Mouse (Mus musculus): ENCODE measurements around the gene Lrmda. TPM values are rescaled to one million over a fixed set of nuclear protein-coding genes. Genes with fewer than 3 reads are reported as not detected.

Lrmda gene
- polyA plus RNA-seq (2016; fragmentation: Nextera tagmentation; extraction: Ambion mirVana) = 0.47 and 0.55 TPM in 2 replicates

DNA sequence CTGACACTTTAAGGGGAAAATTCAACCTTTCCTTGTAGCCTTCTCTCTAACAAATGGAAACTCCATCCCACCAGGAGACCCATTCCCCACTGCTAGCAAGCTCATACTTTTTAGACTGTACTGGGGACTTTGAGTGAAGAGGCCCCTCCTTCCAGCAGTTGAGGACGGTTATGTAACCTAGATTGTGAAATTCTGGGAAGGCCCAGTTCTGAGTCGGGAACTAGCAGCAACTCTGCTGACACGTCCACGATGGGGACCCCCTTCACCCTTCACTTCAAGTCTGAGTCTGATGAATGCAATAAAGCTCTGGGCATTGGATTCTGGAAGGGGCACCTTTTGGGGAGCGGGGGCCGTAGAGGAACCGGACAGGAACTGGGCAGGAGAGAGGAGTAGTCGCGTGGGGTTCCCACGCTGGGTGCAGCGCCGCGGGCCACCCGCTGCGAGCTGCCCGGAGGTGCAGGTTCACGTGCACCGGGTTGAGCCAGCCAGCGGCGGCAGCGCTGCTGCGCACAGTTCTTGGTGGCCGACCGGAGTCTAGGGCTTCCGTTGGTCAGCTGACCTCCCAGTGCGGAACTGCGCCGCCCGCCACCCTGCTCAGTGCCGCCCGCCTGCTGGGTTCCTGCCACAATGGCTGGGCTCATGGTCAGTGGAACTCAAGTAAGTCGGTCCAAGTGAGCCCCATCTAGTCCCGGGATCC lies at the start of gene Lrmda:
Gene Lrmda, plus strand, starts transcription at position 461 of the 697 bp plus-strand sequence.
- DNase-seq (ENCODE audit: low spot score) = peak; percentile 58
- Histone ChIP-seq H3K27me3 (ENCODE audit: insufficient read depth, poor library complexity, severe bottlenecking) (peaks cover 66% of the 10 kb centered on the region), H3K9me3 (no peaks in the 10 kb centered on the region), H3K4me3 (peak within 1 kb of the TSS; percentile 55), H3K4me1 (replicated peaks) (peaks cover 16% of the 10 kb centered on the region), H3K27ac (peak within 1 kb of the TSS; percentile 83), H3K36me3 (no peaks in the 10 kb centered on the region)
- 5% methylated on average over 33 of the region's 33 CpGs for WGBS

DNA sequence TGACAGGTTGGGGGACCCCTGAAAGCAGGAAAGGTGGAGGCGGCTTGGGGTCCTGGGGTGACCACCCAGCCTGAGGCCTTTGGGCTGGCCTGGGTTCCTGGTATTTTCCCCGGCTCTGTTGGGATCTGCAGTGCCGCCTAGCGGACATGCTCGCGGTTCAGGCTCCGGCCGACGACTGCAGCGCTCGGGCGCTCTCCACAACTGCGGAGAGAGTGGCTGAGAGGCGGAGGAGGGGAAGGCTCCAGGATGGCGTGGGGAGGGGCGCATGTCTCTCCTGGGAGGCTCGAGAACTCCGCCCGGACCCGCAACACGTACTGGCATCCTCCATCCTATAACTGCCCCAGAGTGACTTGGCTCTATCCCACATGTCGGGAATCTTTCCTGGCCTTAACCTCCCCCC lies 38.0 kb upstream of the Lrmda start:
- Histone ChIP-seq H3K27me3 (ENCODE audit: insufficient read depth, poor library complexity, severe bottlenecking) (peaks cover 52% of the 10 kb centered on the region), H3K4me1 (replicated peaks) (peaks cover 48% of the 10 kb centered on the region), H3K9me3 (peaks cover 2% of the 10 kb centered on the region; the same call in 1 of the 2 replicates), H3K27ac (peak overlapping the region; percentile 97), H3K4me3 (peak overlapping the region; percentile 89), H3K36me3 (peaks cover 17% of the 10 kb centered on the region)
- 1% methylated on average over 22 of the region's 22 CpGs for WGBS
- peak; percentile 89 for DNase-seq (ENCODE audit: low spot score)

DNA sequence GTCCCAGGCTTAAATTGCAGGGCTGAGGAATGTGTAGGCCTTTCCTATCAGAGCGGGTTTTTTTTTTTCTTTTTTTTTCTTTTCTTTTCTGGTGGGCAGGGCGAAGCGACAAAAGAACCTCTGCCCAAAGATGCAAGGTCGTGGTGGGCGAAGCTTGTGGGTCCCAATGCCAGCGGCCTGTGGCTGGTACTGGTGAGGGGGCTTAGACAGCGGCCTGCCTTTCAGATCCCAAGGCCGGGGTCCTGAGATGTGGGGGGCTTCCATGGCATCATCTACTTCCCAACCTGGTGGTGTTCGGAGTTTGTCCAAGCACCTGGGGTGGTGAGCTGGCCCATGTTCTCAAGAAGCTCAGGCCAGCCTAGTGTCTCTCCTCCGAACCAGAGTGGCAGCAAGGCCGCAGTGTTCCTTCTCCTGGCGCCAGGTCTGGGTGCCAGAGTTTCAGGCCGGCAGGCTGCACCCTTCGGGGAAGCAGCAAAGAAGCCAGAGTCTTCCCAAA lies 37.4 kb upstream of the Lrmda start:
- peaks cover 52% of the 10 kb centered on the region for H3K27me3 ChIP-seq (ENCODE audit: insufficient read depth, poor library complexity, severe bottlenecking)

DNA sequence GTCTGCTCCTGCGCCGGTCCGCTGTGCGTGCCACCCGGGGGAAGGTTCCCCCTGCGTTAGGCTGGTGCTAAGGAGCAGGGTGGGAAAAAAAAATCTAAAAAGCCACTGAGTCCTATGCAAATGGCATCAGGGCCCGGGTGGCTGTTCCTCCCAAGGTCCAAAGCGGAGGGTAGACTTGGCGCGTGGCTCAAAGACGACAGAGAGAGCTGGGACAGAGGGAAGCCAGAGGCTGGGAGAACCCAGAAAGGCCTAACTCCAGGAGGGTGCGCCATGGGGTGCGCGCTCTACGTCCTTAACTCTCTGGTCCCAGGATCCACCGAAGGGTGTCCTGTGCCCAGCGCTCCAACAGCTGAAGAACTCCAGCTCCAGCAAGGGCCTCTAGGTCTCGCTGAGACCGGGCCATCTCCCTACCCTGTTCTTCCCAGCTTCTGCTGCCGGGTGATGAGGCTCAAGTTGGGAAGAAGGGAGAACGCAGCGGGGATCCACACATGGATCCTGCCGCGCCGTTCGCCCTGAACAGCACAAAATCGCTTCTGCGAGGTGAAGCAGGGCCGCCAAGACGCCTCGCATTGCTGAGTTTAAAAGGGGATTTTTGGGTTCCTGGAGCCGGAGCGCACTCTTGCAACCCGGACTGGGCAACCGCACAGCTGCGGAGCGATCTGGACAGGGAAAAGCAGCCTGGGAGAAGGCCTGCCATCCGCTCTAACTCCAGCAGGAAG lies 36.8 kb upstream of the Lrmda start:
- Histone ChIP-seq H3K9me3 (no peaks in the 10 kb centered on the region), H3K4me3 (peak overlapping the region; percentile 89), H3K27me3 (ENCODE audit: insufficient read depth, poor library complexity, severe bottlenecking) (peaks cover 51% of the 10 kb centered on the region), H3K36me3 (peaks cover 17% of the 10 kb centered on the region), H3K27ac (peak overlapping the region; percentile 97), H3K4me1 (replicated peaks) (peaks cover 59% of the 10 kb centered on the region)
- WGBS = under 1% methylated on average over 38 of the region's 38 CpGs
- peak; percentile 68 for DNase-seq (ENCODE audit: low spot score)

More for the DNA sequence above, 37.4 kb upstream of the Lrmda start:
- DNase-seq (ENCODE audit: low spot score) = peak; percentile 66
- H3K36me3 ChIP-seq = peaks cover 17% of the 10 kb centered on the region
- peak overlapping the region; percentile 97 for H3K27ac ChIP-seq
- H3K4me3 ChIP-seq = peak overlapping the region; percentile 89
- H3K4me1 ChIP-seq (replicated peaks) = peaks cover 54% of the 10 kb centered on the region
- 9% methylated on average over 14 of the region's 14 CpGs for WGBS
- H3K9me3 ChIP-seq = no peaks in the 10 kb centered on the region

DNA sequence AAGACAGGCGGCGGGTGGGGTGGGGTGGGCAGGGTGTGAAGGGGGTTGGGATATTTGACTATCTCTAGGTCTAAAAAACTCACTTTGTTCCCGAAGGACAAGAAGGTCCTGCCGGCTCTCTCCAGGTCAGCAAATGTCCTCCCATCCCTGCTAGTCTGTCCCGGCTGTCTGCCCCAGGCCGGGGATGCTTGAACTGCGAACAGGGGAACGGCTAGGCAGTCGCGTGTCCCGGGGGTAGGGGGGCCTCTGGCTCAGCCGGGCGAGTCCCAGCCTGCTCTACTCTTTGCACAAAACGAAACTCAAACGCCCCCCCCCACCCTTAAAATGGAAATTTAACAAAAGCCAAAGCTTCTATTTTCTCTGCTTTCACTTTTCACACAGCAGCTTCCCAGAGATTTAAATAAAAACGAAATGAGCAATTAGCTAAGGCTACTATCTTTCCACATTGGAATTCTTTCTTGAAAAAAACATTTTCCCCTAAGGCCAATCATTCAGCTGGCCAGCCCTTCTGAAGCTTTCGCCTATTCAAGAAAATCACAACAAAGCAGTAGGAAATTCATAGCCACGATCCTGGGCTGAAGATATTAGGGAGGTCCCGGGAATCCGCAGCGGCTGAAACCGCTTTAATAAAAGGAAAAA lies 36.1 kb upstream of the Lrmda start:
- under 1% methylated on average over 22 of the region's 22 CpGs for WGBS
- peaks cover 44% of the 10 kb centered on the region for H3K27me3 ChIP-seq (ENCODE audit: insufficient read depth, poor library complexity, severe bottlenecking)
- peaks cover 17% of the 10 kb centered on the region for H3K36me3 ChIP-seq
- H3K4me3 ChIP-seq = peak overlapping the region; percentile 89
- DNase-seq (ENCODE audit: low spot score) = peak; percentile 74
- H3K9me3 ChIP-seq = no peaks in the 10 kb centered on the region
- peaks cover 59% of the 10 kb centered on the region for H3K4me1 ChIP-seq (replicated peaks)
- peak overlapping the region; percentile 97 for H3K27ac ChIP-seq

DNA sequence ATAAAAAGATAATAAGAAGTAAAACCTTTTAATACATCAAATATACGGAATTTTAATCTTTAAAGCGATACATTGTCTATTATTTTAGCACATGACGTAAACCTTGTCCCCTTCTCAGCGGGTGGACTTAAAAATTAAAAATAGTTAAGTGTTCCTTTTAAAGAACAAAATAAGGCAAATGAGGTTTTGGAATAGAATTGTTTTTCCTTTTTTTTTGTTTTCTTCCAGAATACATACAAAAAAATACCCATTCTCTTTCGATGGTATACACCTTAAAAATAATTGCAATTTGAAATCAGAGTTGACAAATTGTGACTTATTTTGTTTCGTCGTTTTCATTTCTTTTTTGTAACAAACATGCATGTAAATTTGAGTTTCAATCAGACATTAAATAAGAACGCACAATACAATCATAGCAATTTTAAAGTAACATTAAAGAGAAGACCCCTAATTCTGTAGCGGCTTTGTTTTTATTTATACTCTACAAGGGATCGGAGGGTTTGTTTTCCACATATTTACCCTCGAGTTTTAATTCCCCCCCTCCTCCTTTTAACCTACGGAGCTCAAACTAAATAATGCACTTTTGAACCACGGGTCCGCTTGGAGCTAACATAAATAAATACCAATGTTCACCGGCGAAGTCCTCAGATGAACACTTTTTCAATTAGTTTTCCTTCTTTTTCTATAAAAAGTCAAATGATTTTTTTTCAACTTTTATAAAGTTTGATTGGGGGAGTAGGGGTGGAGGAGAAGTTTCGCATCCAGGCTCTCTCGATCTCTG lies 35.4 kb upstream of the Lrmda start:
- Histone ChIP-seq H3K36me3 (peaks cover 17% of the 10 kb centered on the region), H3K27ac (peak overlapping the region; percentile 97), H3K4me3 (peak overlapping the region; percentile 89), H3K9me3 (no peaks in the 10 kb centered on the region), H3K27me3 (ENCODE audit: insufficient read depth, poor library complexity, severe bottlenecking) (peaks cover 49% of the 10 kb centered on the region), H3K4me1 (replicated peaks) (peaks cover 66% of the 10 kb centered on the region)
- no peak for DNase-seq (ENCODE audit: low spot score)
- WGBS = 2% methylated on average over 18 of the region's 18 CpGs

DNA sequence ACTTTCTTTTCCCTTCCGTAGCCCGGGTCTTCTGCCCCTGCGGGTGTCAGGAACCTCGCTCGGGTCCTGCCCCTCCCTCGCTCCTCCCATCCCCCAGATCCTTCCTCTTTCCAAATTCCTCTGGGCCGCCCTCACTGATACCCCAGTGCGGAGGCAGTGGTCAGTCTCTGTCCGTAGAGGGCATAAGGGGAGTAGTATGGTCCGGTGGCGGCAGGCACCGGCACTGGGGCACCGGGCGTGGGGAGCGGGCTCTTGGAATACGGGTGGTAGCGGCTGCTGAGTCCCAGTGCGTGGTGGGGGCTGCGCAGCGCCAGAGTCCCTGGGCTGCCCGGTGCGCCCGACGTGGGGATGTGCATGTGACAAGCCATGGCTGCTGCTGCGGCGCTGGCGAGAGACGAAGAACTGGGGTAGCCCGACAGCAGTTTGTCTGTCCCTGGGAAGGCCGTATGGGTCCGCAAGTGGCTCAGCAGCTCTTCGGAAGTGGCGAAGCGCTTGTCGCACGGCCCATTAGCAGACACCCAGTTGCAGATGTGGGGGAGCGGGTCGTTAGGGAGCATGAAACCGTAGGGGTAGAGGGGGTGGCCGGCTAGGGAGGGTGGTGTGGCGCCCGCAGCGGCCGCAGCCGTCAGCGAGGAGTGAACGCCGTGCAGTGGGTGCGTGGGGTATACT lies 34.6 kb upstream of the Lrmda start:
- H3K27me3 ChIP-seq (ENCODE audit: insufficient read depth, poor library complexity, severe bottlenecking) = peaks cover 55% of the 10 kb centered on the region
- H3K36me3 ChIP-seq = peaks cover 17% of the 10 kb centered on the region
- H3K4me1 ChIP-seq (replicated peaks) = peaks cover 74% of the 10 kb centered on the region
- peak overlapping the region; percentile 97 for H3K27ac ChIP-seq
- H3K4me3 ChIP-seq = peak overlapping the region; percentile 89
- H3K9me3 ChIP-seq = no peaks in the 10 kb centered on the region
- DNase-seq (ENCODE audit: low spot score) = peak; percentile 75
- under 1% methylated on average over 49 of the region's 49 CpGs for WGBS

DNA sequence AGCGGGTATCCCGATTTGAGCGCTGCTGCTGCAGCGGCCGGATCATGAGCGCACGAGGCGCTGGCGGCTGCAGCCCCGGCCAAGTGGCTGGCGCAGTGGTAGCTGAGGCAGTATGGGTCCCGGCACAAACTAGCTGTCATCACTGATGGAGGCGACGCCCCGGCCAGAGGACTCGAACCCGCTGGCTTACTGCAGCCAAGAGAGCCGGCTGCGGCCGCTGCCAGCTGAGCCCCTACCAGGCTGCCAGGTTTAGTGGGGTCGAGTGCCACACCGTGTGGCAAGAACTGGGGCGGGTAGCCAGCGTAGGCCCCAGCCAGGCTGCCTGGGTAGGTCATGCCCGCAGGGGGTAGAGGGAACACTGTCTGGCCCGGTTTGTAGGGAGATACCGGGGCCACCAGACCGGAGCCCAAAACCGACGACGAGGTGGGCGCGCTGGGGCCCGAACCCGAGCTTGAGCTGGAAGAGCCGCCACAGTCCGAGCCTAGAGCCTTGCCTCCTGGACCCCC lies 34.0 kb upstream of the Lrmda start:
- peak; percentile 58 for DNase-seq (ENCODE audit: low spot score)
- Histone ChIP-seq H3K9me3 (no peaks in the 10 kb centered on the region), H3K36me3 (peaks cover 17% of the 10 kb centered on the region), H3K27me3 (ENCODE audit: insufficient read depth, poor library complexity, severe bottlenecking) (peaks cover 55% of the 10 kb centered on the region), H3K4me3 (peak overlapping the region; percentile 89), H3K4me1 (replicated peaks) (peaks cover 80% of the 10 kb centered on the region), H3K27ac (peak overlapping the region; percentile 97)
- under 1% methylated on average over 37 of the region's 37 CpGs for WGBS

DNA sequence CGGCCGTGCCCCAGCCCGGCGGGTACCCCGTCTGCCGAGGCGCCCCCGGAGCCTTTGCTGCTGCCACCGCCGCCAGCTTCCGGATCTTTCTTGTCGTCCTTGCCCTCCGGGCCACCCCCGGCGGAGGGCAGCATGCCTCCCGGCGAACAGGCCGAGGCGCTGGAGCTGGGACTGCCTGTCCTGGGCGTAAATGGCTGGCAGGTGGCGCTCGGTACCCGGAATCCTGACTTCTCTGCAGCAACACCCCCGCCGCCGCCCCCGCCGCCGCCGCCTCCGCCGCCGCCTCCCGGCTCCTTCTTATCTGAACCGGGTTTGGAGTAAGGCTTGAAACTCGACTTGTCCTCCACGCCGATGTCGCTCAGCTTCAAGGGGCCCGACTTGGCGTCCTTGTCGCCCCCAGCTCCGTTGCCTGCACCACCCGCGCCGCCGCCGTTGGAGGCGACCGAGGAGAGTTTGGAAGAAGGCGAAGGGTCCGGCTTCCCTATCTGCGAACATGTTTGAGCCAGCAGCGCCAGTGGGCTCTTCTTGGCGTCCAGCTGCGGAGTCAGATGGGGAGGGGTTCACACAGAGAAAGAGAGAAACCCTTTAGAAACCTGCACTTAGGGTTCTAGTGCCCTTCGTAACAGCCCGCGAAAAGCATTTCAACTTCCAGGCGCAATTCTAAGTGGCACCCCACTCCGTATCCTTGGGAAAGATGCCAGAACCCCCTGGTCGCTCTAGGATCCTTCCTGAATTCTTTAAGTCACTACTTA lies 33.4 kb upstream of the Lrmda start:
- H3K27me3 ChIP-seq (ENCODE audit: insufficient read depth, poor library complexity, severe bottlenecking) = peaks cover 55% of the 10 kb centered on the region
- peaks cover 17% of the 10 kb centered on the region for H3K36me3 ChIP-seq
- H3K9me3 ChIP-seq = no peaks in the 10 kb centered on the region
- H3K4me3 ChIP-seq = peak overlapping the region; percentile 89
- peaks cover 79% of the 10 kb centered on the region for H3K4me1 ChIP-seq (replicated peaks)
- WGBS = under 1% methylated on average over 62 of the region's 62 CpGs
- DNase-seq (ENCODE audit: low spot score) = peak; percentile 86
- H3K27ac ChIP-seq = peak overlapping the region; percentile 97

DNA sequence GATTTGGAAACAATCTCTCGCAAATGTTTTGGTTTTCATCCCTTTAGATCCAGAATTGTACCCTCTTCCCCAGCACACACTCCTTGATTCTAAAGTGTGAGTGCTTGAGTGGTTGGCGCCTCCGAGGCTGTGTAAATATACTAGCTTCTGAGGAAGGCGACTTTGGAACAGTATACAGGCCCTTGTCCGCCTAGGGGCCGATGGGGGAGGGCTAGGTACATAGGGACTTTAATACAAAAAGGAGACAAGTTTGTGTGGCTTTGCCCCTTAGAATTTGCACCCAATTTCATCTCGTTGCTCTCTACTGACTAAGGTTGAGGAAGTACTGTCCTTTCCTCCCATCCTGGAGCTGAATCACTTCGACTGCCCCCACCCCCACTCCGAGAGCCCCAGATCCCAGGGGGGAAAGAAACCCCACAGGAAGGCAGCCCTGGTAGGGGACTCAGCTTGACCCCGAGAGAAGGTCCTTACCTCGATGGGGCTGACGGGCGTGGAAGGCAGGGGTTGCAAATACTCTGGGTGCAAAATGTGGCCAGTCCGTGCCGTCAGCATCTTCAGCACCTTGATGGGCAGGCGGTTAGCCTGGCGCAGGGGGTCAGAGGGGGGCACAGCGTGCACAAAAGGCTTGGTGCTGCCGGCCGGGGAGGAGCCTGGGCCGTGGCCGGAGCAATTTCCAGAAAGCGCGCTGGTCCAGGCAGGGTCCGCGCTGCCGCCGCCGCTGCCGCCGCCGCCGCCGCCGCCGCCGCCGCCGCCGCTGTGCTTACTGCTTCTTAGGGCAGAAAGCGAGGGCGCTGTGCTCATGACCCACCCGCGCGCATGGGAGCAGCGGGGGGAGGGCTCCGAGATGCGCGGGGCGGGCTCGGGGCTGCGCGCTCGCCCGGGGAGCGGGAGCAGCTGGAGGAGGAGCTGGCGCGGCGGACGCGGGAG lies 32.5 kb upstream of the Lrmda start:
- peak; percentile 74 for DNase-seq (ENCODE audit: low spot score)
- H3K27ac ChIP-seq = peak overlapping the region; percentile 97
- H3K36me3 ChIP-seq = peaks cover 17% of the 10 kb centered on the region
- peaks cover 78% of the 10 kb centered on the region for H3K4me1 ChIP-seq (replicated peaks)
- peaks cover 59% of the 10 kb centered on the region for H3K27me3 ChIP-seq (ENCODE audit: insufficient read depth, poor library complexity, severe bottlenecking)
- no peaks in the 10 kb centered on the region for H3K9me3 ChIP-seq
- WGBS = 1% methylated on average over 52 of the region's 61 CpGs
- peak overlapping the region; percentile 89 for H3K4me3 ChIP-seq

Measured in hindbrain, embryonic 10.5 days (tissue).